Mouse (Mus musculus): ENCODE measurements around the gene H3f3b. TPM values are rescaled to one million over a fixed set of nuclear protein-coding genes. Genes with fewer than 3 reads are reported as not detected.

Gene H3f3b
- polyA plus RNA-seq, 1 experiment: 502 TPM

- H3K36me3 ChIP-seq (ENCODE audit: control insufficient read depth, insufficient read depth): no peaks in the 10 kb centered on the region
- no peak overlapping the region for H3K4me3 ChIP-seq
- no peaks in the 10 kb centered on the region for H3K79me2 ChIP-seq (ENCODE audit: control insufficient read depth, insufficient read depth)
- no peak overlapping the region for H3K4me2 ChIP-seq (ENCODE audit: low read depth)
- no peaks in the 10 kb centered on the region for H3K27me3 ChIP-seq (ENCODE audit: control insufficient read depth, insufficient read depth, insufficient read length)
- TF ChIP-seq MAX (IDR thresholded peaks at IDR 0.05; ENCODE audit: low read depth): no peak
- TF ChIP-seq MYOD1 (IDR thresholded peaks at IDR 0.05; ENCODE audit: control insufficient read depth in 1 of 3, insufficient read length in 2 of 3, low read depth in 2 of 3): no peak
- no peak for TF ChIP-seq REST (IDR thresholded peaks at IDR 0.05; ENCODE audit: insufficient read depth, insufficient read length)
- TF ChIP-seq USF1 (IDR thresholded peaks at IDR 0.05; ENCODE audit: low read depth): no peak
- no peak for TF ChIP-seq TCF3 (IDR thresholded peaks at IDR 0.05; ENCODE audit: insufficient read length, low read depth)
- no peak overlapping the region for H3ac ChIP-seq (ENCODE audit: control insufficient read depth, insufficient read length)
These were observed 52.2 kb downstream of the H3f3b start for GRCm38 (mm10) chr11:115975544-115975943.

DNA sequence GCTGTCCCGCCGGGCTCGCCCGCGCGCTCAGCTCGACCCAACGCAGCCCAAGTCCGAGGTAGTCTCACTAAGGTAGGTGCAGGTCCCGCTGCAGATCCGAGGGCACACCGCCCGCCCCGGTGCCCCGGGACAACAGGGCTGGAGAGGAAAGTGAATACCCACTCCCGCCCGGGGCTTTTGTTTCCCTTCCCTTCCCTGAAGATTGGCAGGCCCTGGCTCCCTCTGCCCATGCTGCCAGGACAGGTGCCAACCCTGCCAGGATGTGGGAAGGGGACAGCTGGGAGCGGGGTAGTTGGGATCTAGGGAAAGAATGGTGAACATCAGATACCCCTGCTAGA, 52.7 kb downstream of the H3f3b start:
- TF ChIP-seq REST (IDR thresholded peaks at IDR 0.05; ENCODE audit: insufficient read depth, insufficient read length) (no peak), POLR2AphosphoS2 (IDR thresholded peaks at IDR 0.05; ENCODE audit: insufficient read length, low read depth) (no peak), MAX (IDR thresholded peaks at IDR 0.05; ENCODE audit: low read depth) (no peak), POLR2A (IDR thresholded peaks at IDR 0.05; ENCODE audit: insufficient read length, low read depth) (no peak)
- no peaks in the 10 kb centered on the region for H3K27me3 ChIP-seq (ENCODE audit: control insufficient read depth, insufficient read depth, insufficient read length)
- H3K79me2 ChIP-seq (ENCODE audit: control insufficient read depth, insufficient read depth): no peaks in the 10 kb centered on the region
- no peak overlapping the region for H3K4me3 ChIP-seq
- H3ac ChIP-seq (ENCODE audit: control insufficient read depth, insufficient read length): no peak overlapping the region
- H3K4me2 ChIP-seq (ENCODE audit: low read depth): no peak overlapping the region
- no peaks in the 10 kb centered on the region for H3K36me3 ChIP-seq (ENCODE audit: control insufficient read depth, insufficient read depth)

DNA sequence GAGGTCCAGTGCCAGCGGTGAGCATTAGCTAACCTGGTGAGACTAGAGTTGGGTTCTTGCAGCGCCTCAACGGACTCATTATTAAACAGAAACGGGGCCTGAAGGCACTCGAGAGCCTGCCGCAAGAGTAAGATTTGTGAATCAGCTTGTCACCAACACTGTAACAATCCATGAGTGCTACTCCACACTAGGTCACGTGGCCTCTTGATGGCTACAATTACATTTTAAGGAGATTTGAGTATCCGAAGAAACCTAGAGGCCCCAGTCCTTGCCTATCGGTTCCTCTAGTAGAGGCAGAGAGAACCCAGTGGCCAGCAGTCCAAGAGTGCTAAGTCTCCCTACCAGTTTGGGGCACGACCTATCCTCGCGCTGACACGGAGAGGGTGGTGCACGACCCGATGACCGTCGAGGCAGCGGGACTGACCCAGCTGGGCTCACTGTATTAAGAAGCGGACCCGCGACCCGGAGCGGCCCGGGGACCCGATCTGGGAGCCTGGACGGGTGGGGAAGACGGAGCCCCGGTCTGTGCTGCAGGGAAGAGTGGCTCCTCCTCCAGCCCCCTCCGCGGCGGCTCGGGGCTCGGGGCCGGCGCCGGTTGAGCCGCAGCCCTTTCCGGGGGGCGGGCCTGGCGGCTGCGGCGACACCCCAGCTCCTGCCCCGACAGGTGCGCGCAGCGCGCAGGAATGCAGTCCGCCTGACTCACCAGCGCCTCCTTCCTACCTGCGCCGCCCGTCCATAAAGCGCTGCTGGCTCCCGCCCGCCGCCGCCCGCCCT, 53.3 kb downstream of the H3f3b start, which contains the start of gene Itgb4:
TSS of gene Itgb4 (plus strand) at position 401 of the 774 bp plus-strand sequence.
- Histone ChIP-seq H3K4me3 (no peak within 1 kb of the TSS), H3K79me2 (ENCODE audit: control insufficient read depth, insufficient read depth) (no peaks in the 10 kb centered on the region), H3K27me3 (ENCODE audit: control insufficient read depth, insufficient read depth, insufficient read length) (no peaks in the 10 kb centered on the region), H3ac (ENCODE audit: control insufficient read depth, insufficient read length) (no peak within 1 kb of the TSS), H3K4me2 (ENCODE audit: low read depth) (no peak within 1 kb of the TSS), H3K36me3 (ENCODE audit: control insufficient read depth, insufficient read depth) (no peaks in the 10 kb centered on the region)
- TF ChIP-seq POLR2A (IDR thresholded peaks at IDR 0.05; ENCODE audit: insufficient read length, low read depth): no peak
- TF ChIP-seq MAX (IDR thresholded peaks at IDR 0.05; ENCODE audit: low read depth): no peak
- TF ChIP-seq USF1 (IDR thresholded peaks at IDR 0.05; ENCODE audit: low read depth): no peak
- TF ChIP-seq SRF (IDR thresholded peaks at IDR 0.05; ENCODE audit: control insufficient read depth, insufficient read length, low read depth): no peak
- peak in 1 of 3 experiments; percentile 30 for TF ChIP-seq MYOD1 (IDR thresholded peaks at IDR 0.05; ENCODE audit: control insufficient read depth in 1 of 3, insufficient read length in 2 of 3, low read depth in 2 of 3)
- TF ChIP-seq REST (IDR thresholded peaks at IDR 0.05; ENCODE audit: insufficient read depth, insufficient read length): no peak
- no peak for TF ChIP-seq TCF12 (IDR thresholded peaks at IDR 0.05; ENCODE audit: insufficient read depth, poor library complexity, severe bottlenecking)
- no peak for TF ChIP-seq TCF3 (IDR thresholded peaks at IDR 0.05; ENCODE audit: insufficient read length, low read depth)
- no peak for TF ChIP-seq E2F4 (IDR thresholded peaks at IDR 0.05; ENCODE audit: insufficient read depth)
- no peak for TF ChIP-seq POLR2AphosphoS2 (IDR thresholded peaks at IDR 0.05; ENCODE audit: insufficient read length, low read depth)
- no peak for TF ChIP-seq CEBPB (IDR thresholded peaks at IDR 0.05; ENCODE audit: insufficient read depth, poor library complexity, severe bottlenecking)
- peak in 1 of 3 experiments; percentile 5 for TF ChIP-seq MYOG (IDR thresholded peaks at IDR 0.05; ENCODE audit: control insufficient read depth in 1 of 3, insufficient read depth in 1 of 3, insufficient read length in 2 of 3, low read depth in 2 of 3)

Other genes with a start within 250 kb of the H3f3b start
- 8.0 TPM for gene Caskin2, start 214.3 kb downstream of the H3f3b start, polyA plus RNA-seq (2012; fragmentation: generic; extraction: Trizol)
- 15.6 TPM for gene Tsen54, start 213.2 kb downstream of the H3f3b start, polyA plus RNA-seq (2012; fragmentation: generic; extraction: Trizol)
- gene Llgl2, start 203.9 kb downstream of the H3f3b start, polyA plus RNA-seq (2012; fragmentation: generic; extraction: Trizol): 0.43 TPM
- 0.23 TPM for gene Myo15b, start 169.6 kb downstream of the H3f3b start, polyA plus RNA-seq (2012; fragmentation: generic; extraction: Trizol)
- gene Smim5, start 128.0 kb downstream of the H3f3b start, polyA plus RNA-seq (2012; fragmentation: generic; extraction: Trizol): 49.4 TPM
- 7.8 TPM for gene Smim6, start 115.9 kb downstream of the H3f3b start, polyA plus RNA-seq (2012; fragmentation: generic; extraction: Trizol)
- gene Sap30bp, start 94.7 kb downstream of the H3f3b start, polyA plus RNA-seq (2012; fragmentation: generic; extraction: Trizol): 84.9 TPM
- gene Recql5, start 94.5 kb downstream of the H3f3b start, polyA plus RNA-seq (2012; fragmentation: generic; extraction: Trizol): 13.1 TPM
- 1.2 TPM for gene Itgb4, start 53.3 kb downstream of the H3f3b start, polyA plus RNA-seq (2012; fragmentation: generic; extraction: Trizol)
- 172 TPM for gene Galk1, start 15.2 kb downstream of the H3f3b start, polyA plus RNA-seq (2012; fragmentation: generic; extraction: Trizol)
- 15.3 TPM for gene Unk, start 2.4 kb upstream of the H3f3b start, polyA plus RNA-seq (2012; fragmentation: generic; extraction: Trizol)
- gene Unc13d, start 50.0 kb upstream of the H3f3b start, polyA plus RNA-seq (2012; fragmentation: generic; extraction: Trizol): 9.1 TPM
- gene Wbp2, start 59.0 kb upstream of the H3f3b start, polyA plus RNA-seq (2012; fragmentation: generic; extraction: Trizol): 156 TPM
- 101 TPM for gene Trim47, start 99.2 kb upstream of the H3f3b start, polyA plus RNA-seq (2012; fragmentation: generic; extraction: Trizol)
- 1.9 TPM for gene Trim65, start 103.2 kb upstream of the H3f3b start, polyA plus RNA-seq (2012; fragmentation: generic; extraction: Trizol)
- gene Mrpl38, start 110.9 kb upstream of the H3f3b start, polyA plus RNA-seq (2012; fragmentation: generic; extraction: Trizol): 141 TPM
- gene Fbf1, start 140.2 kb upstream of the H3f3b start, polyA plus RNA-seq (2012; fragmentation: generic; extraction: Trizol): 41.7 TPM
- 61.4 TPM for gene Ten1, start 170.9 kb upstream of the H3f3b start, polyA plus RNA-seq (2012; fragmentation: generic; extraction: Trizol)
- gene Acox1, start 171.1 kb upstream of the H3f3b start, polyA plus RNA-seq (2012; fragmentation: generic; extraction: Trizol): 36.4 TPM
- 0.14 TPM for gene Evpl, start 210.1 kb upstream of the H3f3b start, polyA plus RNA-seq (2012; fragmentation: generic; extraction: Trizol)
- gene Srp68, start 246.3 kb upstream of the H3f3b start, polyA plus RNA-seq (2012; fragmentation: generic; extraction: Trizol): 83.0 TPM

All from myocyte (in vitro differentiated cells).